ENCODE assay signal across 13 mouse cellular contexts in genomic region chr12:106674741-106675140, GRCm38 (mm10).
"Had no signal": no experiment of that assay in that cellular context is flagged by ENCODE, and none has a peak within 500 bp of the region (broad histone marks: within the 10 kb centered on the region; RNA-seq: fewer than 3 reads in every experiment).

No protein-coding gene starts in this region.

- DNase-seq: gastrocnemius, postnatal 14 days; gastrocnemius, postnatal 36 days; heart, adult 18-20 months; heart, postnatal 14 days; heart, postnatal 36 days; kidney, adult 11 months; kidney, adult 2 months; kidney, adult 9 months; kidney, postnatal 14 days; kidney, postnatal 36 days; layer of hippocampus, adult 9-11 months; layer of hippocampus, postnatal 36 days; left cerebral cortex, postnatal 4 days had no signal
